Mouse (Mus musculus): ENCODE measurements around the gene Cyp39a1.

GRCm38 (mm10) chr17:43677317-43677716, 10.1 kb downstream of the Cyp39a1 start:
- TF ChIP-seq CTCF (IDR thresholded peaks at IDR 0.05; ENCODE audit: low read depth, low read length), result no peak
- no peak for TF ChIP-seq POLR2A (IDR thresholded peaks at IDR 0.05; ENCODE audit: extremely low read depth, insufficient read depth, low read length)

Measured in liver, adult 2 months (tissue).